Mouse (Mus musculus) intestine, embryonic 15.5 days (tissue): ENCODE results near the gene Wnt10b. TPM values are rescaled to one million over a fixed set of nuclear protein-coding genes. Genes with fewer than 3 reads are reported as not detected.

Experiments
- ATAC-seq: fragments of 200-750 bp; cut with Nextera tagmentation; 2 replicates; pipeline ENCODE4 v1.8.0; 2017; ENCODE audit warnings: moderate TSS enrichment, moderate library complexity
- H3K27ac ChIP-seq: fragments of 300-500 bp; sonication (generic); 2 replicates; pipeline ENCODE4 v1.5.1; 2015; ENCODE audit warnings: mild to moderate bottlenecking, inconsistent platforms
- H3K27me3 ChIP-seq: fragments of 300-500 bp; sonication (generic); replicated peaks from 2 replicates; pipeline ENCODE4 v1.6.1; 2015; ENCODE audit warnings: inconsistent platforms
- H3K36me3 ChIP-seq: fragments of 300-500 bp; sonication (generic); 2 replicates; pipeline ENCODE4 v1.6.1; 2015; ENCODE audit warnings: inconsistent platforms
- H3K4me1 ChIP-seq: fragments of 300-500 bp; sonication (generic); replicated peaks from 2 replicates; pipeline ENCODE4 v1.6.1; 2015; ENCODE audit warnings: inconsistent platforms
- H3K4me2 ChIP-seq: fragments of 300-500 bp; sonication (generic); replicated peaks from 2 replicates; pipeline ENCODE4 v1.6.1; 2015; ENCODE audit warnings: mild to moderate bottlenecking, inconsistent platforms
- H3K4me3 ChIP-seq: fragments of 300-500 bp; sonication (generic); replicated peaks from 2 replicates; pipeline ENCODE4 v1.5.1; 2015; ENCODE audit warnings: inconsistent platforms
- H3K9ac ChIP-seq: fragments of 300-500 bp; sonication (generic); 2 replicates; pipeline ENCODE4 v1.6.1; 2015; ENCODE audit warnings: inconsistent platforms
- H3K9me3 ChIP-seq: fragments of 300-500 bp; sonication (generic); 2 replicates; pipeline ENCODE4 v1.6.1; 2016; ENCODE audit warnings: inconsistent platforms
- WGBS: fragments of 180-500 bp; shearing (Covaris S2); methylation state at CpG from one replicate; pipeline ENCODE4 v1.1.7; 2015; 5-methylcytosine and 5-hydroxymethylcytosine counted together
- polyA plus RNA-seq: library from polyadenylated mRNA; unstranded; fragments of >200 nt; fragmentation: Nextera tagmentation; extraction: Ambion mirVana; gene quantifications from 2 replicates; pipeline ENCODE4 v1.2.1, GENCODE M21; 2015

The Wnt10b gene
- polyA plus RNA-seq, 1 experiment from 2014 or later = not detected

GRCm38 (mm10) chr15:98792233-98793020, 14.5 kb upstream of the Wnt10b start:
- Histone ChIP-seq H3K27ac (no peak overlapping the region), H3K4me1 (peaks cover 40% of the 10 kb centered on the region), H3K9me3 (no peaks in the 10 kb centered on the region), H3K4me2 (peak overlapping the region; percentile 53), H3K27me3 (peaks cover 98% of the 10 kb centered on the region), H3K9ac (no peak overlapping the region), H3K36me3 (no peaks in the 10 kb centered on the region), H3K4me3 (peak overlapping the region; percentile 22)
- WGBS = under 1% methylated on average over 75 of the region's 75 CpGs
- ATAC-seq = no peak

- ATAC-seq = no peak
- Histone ChIP-seq H3K27me3 (peaks cover 96% of the 10 kb centered on the region), H3K4me2 (peak overlapping the region; percentile 54)
Observed at GRCm38 (mm10) chr15:98791771-98792170, 13.8 kb upstream of the Wnt10b start.

GRCm38 (mm10) chr15:98791221-98791620, 13.3 kb upstream of the Wnt10b start:
- WGBS = under 1% methylated on average over 12 of the region's 12 CpGs
- Histone ChIP-seq H3K4me1 (peaks cover 37% of the 10 kb centered on the region), H3K4me2 (peak overlapping the region; percentile 54), H3K27ac (no peak overlapping the region), H3K9me3 (no peaks in the 10 kb centered on the region), H3K4me3 (peak overlapping the region; percentile 28), H3K27me3 (peaks cover 94% of the 10 kb centered on the region), H3K36me3 (no peaks in the 10 kb centered on the region), H3K9ac (no peak overlapping the region)
- no peak for ATAC-seq

More at GRCm38 (mm10) chr15:98791771-98792170, 13.8 kb upstream of the Wnt10b start:
- Histone ChIP-seq H3K9me3 (no peaks in the 10 kb centered on the region), H3K36me3 (no peaks in the 10 kb centered on the region), H3K4me1 (peaks cover 39% of the 10 kb centered on the region), H3K9ac (no peak overlapping the region), H3K4me3 (0 out of 2 replicates have a peak overlapping the region, but pooled peaks have one; percentile 3), H3K27ac (no peak overlapping the region)
- WGBS = 2% methylated on average over 23 of the region's 23 CpGs

- no peaks in the 10 kb centered on the region for H3K36me3 ChIP-seq
- H3K27me3 ChIP-seq = peaks cover 90% of the 10 kb centered on the region
- no peak overlapping the region for H3K27ac ChIP-seq
- H3K4me3 ChIP-seq = peak overlapping the region; percentile 28
- peak overlapping the region; percentile 54 for H3K4me2 ChIP-seq
- H3K9ac ChIP-seq = no peak overlapping the region
- WGBS = under 1% methylated on average over 23 of the region's 23 CpGs
- ATAC-seq = no peak
- peaks cover 37% of the 10 kb centered on the region for H3K4me1 ChIP-seq
- no peaks in the 10 kb centered on the region for H3K9me3 ChIP-seq
Observed at GRCm38 (mm10) chr15:98790761-98791160, 12.8 kb upstream of the Wnt10b start.

GRCm38 (mm10) chr15:98789661-98790535, 11.9 kb upstream of the Wnt10b start, which contains the start of gene Wnt1:
Gene Wnt1 (plus strand): TSS chr15:98789857.
- 0 out of 2 replicates have a peak, but pooled peaks have one; percentile 27 for ATAC-seq
- H3K27ac ChIP-seq = no peak within 1 kb of the TSS

GRCm38 (mm10) chr15:98788972-98789660, 11.2 kb upstream of the Wnt10b start:
- Histone ChIP-seq H3K4me2 (peak overlapping the region; percentile 29; the same call in 1 of the 2 replicates), H3K9me3 (no peaks in the 10 kb centered on the region), H3K4me3 (0 out of 2 replicates have a peak overlapping the region, but pooled peaks have one; percentile 18), H3K9ac (no peak overlapping the region), H3K4me1 (peaks cover 37% of the 10 kb centered on the region), H3K27me3 (peaks cover 79% of the 10 kb centered on the region), H3K36me3 (no peaks in the 10 kb centered on the region), H3K27ac (no peak overlapping the region)
- ATAC-seq = 0 out of 2 replicates have a peak, but pooled peaks have one; percentile 34
- WGBS = 14% methylated on average over 24 of the region's 24 CpGs

More at GRCm38 (mm10) chr15:98789661-98790535, 11.9 kb upstream of the Wnt10b start, which contains the start of gene Wnt1:
- Histone ChIP-seq H3K9ac (no peak within 1 kb of the TSS), H3K4me2 (peak within 1 kb of the TSS; percentile 54), H3K27me3 (peaks cover 84% of the 10 kb centered on the region), H3K36me3 (no peaks in the 10 kb centered on the region), H3K9me3 (no peaks in the 10 kb centered on the region), H3K4me1 (peaks cover 37% of the 10 kb centered on the region), H3K4me3 (peak within 1 kb of the TSS; percentile 28)
- 3% methylated on average over 50 of the region's 51 CpGs for WGBS

- H3K36me3 ChIP-seq = no peaks in the 10 kb centered on the region
- no peak overlapping the region for H3K9ac ChIP-seq
- H3K27ac ChIP-seq = no peak overlapping the region
- peaks cover 67% of the 10 kb centered on the region for H3K27me3 ChIP-seq
- no peaks in the 10 kb centered on the region for H3K9me3 ChIP-seq
- WGBS = 30% methylated on average over 4 of the region's 4 CpGs
- H3K4me2 ChIP-seq = no peak overlapping the region
- H3K4me1 ChIP-seq = peaks cover 34% of the 10 kb centered on the region
- ATAC-seq = no peak
- H3K4me3 ChIP-seq = no peak overlapping the region
Observed at GRCm38 (mm10) chr15:98787930-98788329, 10.0 kb upstream of the Wnt10b start.

- 42% methylated on average over 7 of the region's 7 CpGs for WGBS
- peaks cover 57% of the 10 kb centered on the region for H3K27me3 ChIP-seq
- ATAC-seq = no peak
Observed at GRCm38 (mm10) chr15:98785744-98786143, 7.8 kb upstream of the Wnt10b start.

GRCm38 (mm10) chr15:98781166-98781565, 3.2 kb upstream of the Wnt10b start:
- ATAC-seq = no peak
- H3K9me3 ChIP-seq = no peaks in the 10 kb centered on the region
- no peaks in the 10 kb centered on the region for H3K36me3 ChIP-seq
- peaks cover 25% of the 10 kb centered on the region for H3K4me1 ChIP-seq
- no peak overlapping the region for H3K27ac ChIP-seq
- 27% methylated on average over 6 of the region's 6 CpGs for whole genome bisulfite sequencing
- no peak overlapping the region for H3K9ac ChIP-seq
- H3K4me2 ChIP-seq = no peak overlapping the region
- H3K4me3 ChIP-seq = no peak overlapping the region
- peaks cover 63% of the 10 kb centered on the region for H3K27me3 ChIP-seq

More at GRCm38 (mm10) chr15:98785744-98786143, 7.8 kb upstream of the Wnt10b start:
- H3K4me3 ChIP-seq = no peak overlapping the region
- H3K4me1 ChIP-seq = peaks cover 13% of the 10 kb centered on the region
- H3K36me3 ChIP-seq = no peaks in the 10 kb centered on the region
- H3K9ac ChIP-seq = no peak overlapping the region
- no peak overlapping the region for H3K4me2 ChIP-seq
- no peaks in the 10 kb centered on the region for H3K9me3 ChIP-seq
- no peak overlapping the region for H3K27ac ChIP-seq

- peaks cover 31% of the 10 kb centered on the region for H3K4me1 ChIP-seq
- ATAC-seq = 0 out of 2 replicates have a peak, but pooled peaks have one; percentile 23
- no peaks in the 10 kb centered on the region for H3K36me3 ChIP-seq
- no peaks in the 10 kb centered on the region for H3K9me3 ChIP-seq
- H3K27me3 ChIP-seq = peaks cover 69% of the 10 kb centered on the region
- no peak overlapping the region for H3K4me2 ChIP-seq
- no peak overlapping the region for H3K9ac ChIP-seq
- no peak overlapping the region for H3K4me3 ChIP-seq
- H3K27ac ChIP-seq = no peak overlapping the region
- WGBS = 5% methylated on average over 13 of the region's 13 CpGs
Observed at GRCm38 (mm10) chr15:98780573-98780972, 2.6 kb upstream of the Wnt10b start.

GRCm38 (mm10) chr15:98780075-98780474, 2.1 kb upstream of the Wnt10b start:
- Histone ChIP-seq H3K36me3 (no peaks in the 10 kb centered on the region), H3K4me2 (no peak overlapping the region), H3K27me3 (peaks cover 70% of the 10 kb centered on the region), H3K4me1 (peaks cover 34% of the 10 kb centered on the region), H3K9me3 (no peaks in the 10 kb centered on the region), H3K27ac (no peak overlapping the region), H3K4me3 (no peak overlapping the region), H3K9ac (no peak overlapping the region)
- 6% methylated on average over 8 of the region's 8 CpGs for WGBS
- no peak for ATAC-seq
